Mouse (Mus musculus) thymus, adult 18-20 months (tissue): Measurements from ENCODE around the gene Ccdc158.

ENCODE experiments used
- DNase-seq, 2 experiments: peaks; one replicate each; pipeline ENCODE4 v3.0.0; 2022; ENCODE audit warnings: mixed read lengths in 2 of 2

Ccdc158 gene

GRCm38 (mm10) chr5:92596865-92597264 lies 78.2 kb downstream of the Ccdc158 start:
- no peak for DNase-seq

- DNase-seq: no peak
Observed at GRCm38 (mm10) chr5:92595026-92595425, 80.0 kb downstream of the Ccdc158 start.

- no peak for DNase-seq
Observed at GRCm38 (mm10) chr5:92585932-92586331, 89.1 kb downstream of the Ccdc158 start.

- no peak for DNase-seq
Observed at GRCm38 (mm10) chr5:92579559-92579958, 95.5 kb downstream of the Ccdc158 start.

GRCm38 (mm10) chr5:92571232-92571631 lies 103.8 kb downstream of the Ccdc158 start:
- DNase-seq: no peak

GRCm38 (mm10) chr5:92562002-92562401 lies 113.1 kb downstream of the Ccdc158 start:
- DNase-seq: no peak

GRCm38 (mm10) chr5:92560201-92560600 lies 114.9 kb downstream of the Ccdc158 start:
- DNase-seq: no peak
